Mouse (Mus musculus) heart, postnatal 0 days (tissue): ENCODE data around the gene Kcnmb2.

Experiments used
- CTCF ChIP-seq: IDR thresholded peaks from 2 replicates; pipeline ENCODE4 v1.5.1; 2016; ENCODE audit warnings: antibody characterized with exemption, control low read depth, low read depth
- EP300 ChIP-seq: IDR thresholded peaks from 2 replicates; pipeline ENCODE4 v1.6.1; 2016; ENCODE audit warnings: antibody characterized with exemption, low read depth

- TF ChIP-seq CTCF (no peak), EP300 (no peak)
These were observed 291.7 kb downstream of the Kcnmb2 start for GRCm38 (mm10) chr3:32194014-32194413.
